Mouse (Mus musculus) right cerebral cortex, postnatal 14 days (tissue): Measurements from ENCODE around the gene Smlr1.

Experiments used
- DNase-seq: peaks from one replicate; pipeline ENCODE4 v3.0.0; 2022

Gene Smlr1

GRCm38 (mm10) chr10:25488456-25488855 is 47.6 kb downstream of the Smlr1 start:
- peak; percentile 79 for DNase-seq

GRCm38 (mm10) chr10:25482791-25483190 is 53.3 kb downstream of the Smlr1 start:
- no peak for DNase-seq

DNA sequence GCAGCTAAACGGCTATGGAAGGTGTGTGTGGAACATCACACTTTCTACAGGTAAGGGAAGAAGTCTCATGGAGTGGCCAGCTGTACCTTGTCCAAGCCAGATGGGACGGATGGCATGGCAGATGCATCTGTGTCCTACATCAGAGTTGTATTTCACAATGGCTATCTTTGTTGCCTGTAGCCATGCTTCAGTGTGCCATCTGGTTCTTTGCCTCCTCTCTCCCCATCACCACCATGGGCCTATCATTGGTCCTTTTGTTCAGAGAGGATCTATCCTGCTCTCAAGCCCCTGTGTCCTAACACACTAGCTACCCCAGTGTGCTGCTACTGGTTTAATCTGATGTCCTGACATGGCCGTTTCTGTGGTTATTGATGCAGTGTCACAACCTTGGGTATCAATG is 56.4 kb downstream of the Smlr1 start:
- DNase-seq: no peak
